Mouse (Mus musculus) ES-E14 (cell line): ENCODE data around the gene Hist1h2bj.

Source experiments
- CHD2 ChIP-seq: IDR thresholded peaks from 2 replicates; pipeline ENCODE4 v1.6.1; 2014; ENCODE audit warnings: mild to moderate bottlenecking, low read depth, low read length, inconsistent platforms
- HCFC1 ChIP-seq: IDR thresholded peaks from 2 replicates; pipeline ENCODE4 v1.6.1; 2012; ENCODE audit warnings: low read length, inconsistent platforms, borderline replicate concordance; ENCODE audit not compliant: insufficient read depth
- ZNF384 ChIP-seq: IDR thresholded peaks from 2 replicates; pipeline ENCODE4 v1.6.1; 2012; ENCODE audit warnings: low read depth, low read length, inconsistent platforms

DNA sequence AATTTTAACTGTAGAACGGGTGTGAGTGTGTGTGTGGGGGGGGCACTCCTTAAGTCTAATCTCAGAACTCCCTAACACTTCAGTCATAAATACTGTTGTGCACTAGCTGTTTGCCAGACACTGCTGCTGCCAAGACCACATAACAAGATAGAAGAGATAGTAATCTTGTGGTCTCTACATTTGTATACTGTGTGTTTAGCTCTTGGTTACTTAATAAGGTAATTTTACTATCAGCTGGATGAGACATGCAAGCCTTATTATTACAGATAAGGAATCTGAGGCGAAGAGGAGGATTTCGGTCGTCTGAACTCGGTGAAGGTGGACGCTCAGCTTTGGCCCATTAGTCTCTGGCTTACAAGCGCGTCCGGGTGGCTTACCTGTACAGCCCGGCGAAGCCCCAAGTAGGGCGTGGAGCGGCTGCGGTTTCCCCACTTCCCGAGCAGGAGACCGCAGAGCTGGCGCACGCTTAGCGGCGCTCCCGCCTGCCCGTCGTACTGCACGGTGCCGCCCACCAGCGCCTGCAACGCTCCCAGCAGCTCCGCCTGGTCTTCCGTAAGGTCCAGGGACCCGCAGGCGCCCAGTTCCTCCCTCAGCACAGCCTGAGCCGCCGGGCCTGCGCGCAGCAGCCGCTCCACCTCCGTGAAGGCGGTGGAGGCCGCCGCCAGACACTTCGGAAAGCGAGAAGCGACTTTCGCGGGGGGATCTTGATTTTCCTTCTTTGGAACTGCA is 37.2 kb upstream of the Hist1h2bj start:
- no peak for TF ChIP-seq CHD2
- no peak for TF ChIP-seq ZNF384
- TF ChIP-seq HCFC1, result no peak
